Mouse (Mus musculus) naive thymus-derived CD4-positive, alpha-beta T cell, adult 2 months (primary cell): ENCODE data around the gene Txndc11.
A peak's percentile ranks its signal among the peaks of the same experiment; 100 is the strongest.

Experiments used
- DNase-seq: peaks from one replicate; pipeline ENCODE4 v3.0.0-alpha.2; 2011; ENCODE audit warnings: low read depth

Txndc11 gene

DNA sequence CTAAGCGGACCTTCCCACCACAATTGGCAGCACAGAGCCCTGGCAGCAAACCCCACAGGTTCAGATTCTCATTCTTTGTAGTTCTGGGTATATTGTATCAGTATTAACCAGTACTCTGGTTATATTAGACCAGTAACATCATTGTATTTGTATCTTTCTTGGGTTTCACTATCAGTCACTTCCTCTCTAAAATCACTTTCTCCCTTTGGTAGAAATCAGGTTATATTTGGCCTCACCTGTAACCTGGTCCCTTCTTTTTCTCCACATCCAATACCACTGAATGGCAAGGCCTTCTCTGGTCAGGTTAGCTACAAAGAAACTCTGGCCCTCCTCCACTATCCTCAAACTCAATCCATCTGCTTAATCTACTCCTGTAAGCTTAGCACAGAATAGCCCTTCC lies 29.5 kb downstream of the Txndc11 start:
- no peak for DNase-seq

DNA sequence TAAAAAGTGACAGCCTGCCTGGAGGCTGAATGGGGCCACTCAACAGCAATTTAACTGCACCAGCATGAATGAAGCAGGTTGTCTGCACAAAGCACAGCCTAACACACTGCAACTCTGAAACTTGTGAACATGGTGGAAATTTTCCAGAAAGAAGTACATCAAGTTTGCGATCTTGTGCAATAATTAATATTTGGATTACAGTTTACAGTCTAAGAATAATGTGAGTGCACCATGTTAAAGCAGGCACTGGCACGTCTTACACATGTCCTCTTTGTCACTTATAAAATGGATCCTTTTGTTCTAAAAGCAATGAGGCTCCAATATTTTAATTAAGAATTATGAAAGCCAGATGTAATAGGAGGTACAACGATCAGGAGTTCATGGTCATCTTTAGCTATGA lies 37.1 kb downstream of the Txndc11 start:
- no peak for DNase-seq

DNA sequence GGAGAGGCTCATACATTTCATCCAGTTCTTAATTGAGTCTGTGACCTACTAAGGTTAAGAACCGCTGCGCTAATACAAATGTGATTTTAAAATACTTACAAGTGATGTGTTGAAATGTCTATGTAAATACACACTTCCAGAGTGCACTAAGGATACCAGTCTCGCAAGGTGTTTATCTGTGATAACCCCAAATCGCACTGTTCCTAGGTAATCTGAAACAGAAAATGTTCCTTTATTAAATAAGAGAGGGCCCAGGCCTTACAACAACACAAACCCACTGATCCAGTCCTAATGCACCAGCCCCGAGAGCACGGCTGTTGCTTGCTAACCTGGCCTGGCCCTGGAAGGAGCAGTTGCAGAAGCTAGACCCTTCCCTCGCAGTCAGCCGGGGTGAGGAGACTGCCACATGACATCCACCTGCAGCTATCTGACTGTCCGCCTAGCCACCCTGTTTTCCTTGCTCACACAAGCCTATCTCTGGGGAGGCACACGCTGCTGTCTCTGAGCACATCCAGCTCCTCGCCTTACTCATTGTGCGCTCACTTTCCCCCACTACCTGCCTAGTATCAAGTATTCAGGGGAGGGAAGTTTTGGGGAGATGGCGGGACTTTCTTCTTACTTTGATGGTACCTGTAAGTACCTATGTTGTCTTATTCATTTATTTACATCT lies 40.6 kb downstream of the Txndc11 start:
- DNase-seq: no peak

DNA sequence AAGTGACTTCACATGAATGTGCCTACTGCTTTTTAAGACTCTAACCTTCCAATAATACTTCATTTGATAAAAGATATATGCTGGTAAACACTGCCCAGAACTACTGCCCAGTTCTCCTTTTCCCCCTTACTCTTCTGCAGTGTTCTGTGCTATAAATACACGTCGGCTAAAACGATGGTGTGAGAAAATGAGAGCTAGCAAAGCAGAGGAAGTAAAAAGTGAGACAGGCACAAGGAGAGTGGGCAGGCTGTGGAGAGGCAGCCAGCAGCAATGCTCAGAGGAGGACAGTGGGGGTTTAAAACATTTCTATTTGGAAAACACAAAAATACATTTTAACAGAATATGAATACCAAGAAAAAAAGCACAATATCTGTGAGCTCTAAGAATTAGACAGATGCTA lies 41.9 kb downstream of the Txndc11 start:
- DNase-seq: no peak

DNA sequence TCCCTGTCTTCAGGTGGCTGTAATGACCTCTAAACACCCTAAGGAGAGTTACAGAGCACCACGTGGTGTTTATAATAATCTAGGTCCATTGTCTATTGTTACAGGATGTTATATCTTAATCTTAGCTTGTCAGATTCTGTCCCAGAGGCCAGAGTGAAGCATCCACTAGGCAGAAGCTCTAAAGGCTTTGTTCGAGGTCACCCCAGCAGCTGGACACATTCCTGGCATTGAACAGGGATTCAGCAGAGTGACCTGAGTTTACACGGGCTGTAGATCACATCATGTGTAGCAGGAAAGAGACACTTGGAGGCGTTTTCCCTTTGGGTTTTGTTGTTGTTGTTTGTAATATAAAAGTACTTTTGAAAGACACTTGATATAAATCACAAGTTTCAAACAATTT lies 42.4 kb downstream of the Txndc11 start:
- DNase-seq: no peak

DNA sequence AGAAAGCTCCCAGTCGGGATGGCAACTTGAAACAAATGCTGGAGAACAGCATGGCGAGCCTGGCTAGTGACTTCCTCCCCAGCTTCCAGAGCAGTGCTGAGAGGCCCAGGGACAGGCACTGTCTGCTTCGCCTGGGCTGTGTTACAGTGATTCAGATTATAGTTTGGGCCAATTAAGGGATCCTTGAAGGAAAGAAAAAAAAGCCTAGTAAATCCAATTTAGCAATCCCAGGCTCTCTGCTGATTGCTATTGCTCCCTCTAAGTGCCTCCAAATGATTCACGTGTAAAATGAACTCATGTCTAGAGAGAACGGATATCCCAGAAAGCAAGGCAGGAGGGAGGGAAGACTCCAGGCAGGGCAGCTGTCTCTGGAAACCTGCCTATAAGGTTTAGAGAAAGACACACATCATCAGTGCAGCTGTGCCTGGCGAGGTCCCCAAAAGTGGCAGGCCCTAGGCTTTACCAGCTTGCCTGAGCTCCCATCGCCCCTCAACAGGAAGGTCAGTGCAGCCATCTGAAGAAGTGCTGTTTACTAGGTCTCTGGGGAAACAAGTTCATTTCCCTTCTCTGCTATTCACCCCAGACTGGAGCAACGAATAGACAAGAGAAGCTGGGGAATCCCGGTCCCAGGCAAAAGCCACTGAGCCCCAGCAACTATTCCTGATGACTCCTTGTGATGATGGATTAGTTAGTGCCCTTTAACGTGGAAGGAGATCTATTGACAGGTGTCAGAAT lies 43.4 kb downstream of the Txndc11 start:
- DNase-seq: no peak

DNA sequence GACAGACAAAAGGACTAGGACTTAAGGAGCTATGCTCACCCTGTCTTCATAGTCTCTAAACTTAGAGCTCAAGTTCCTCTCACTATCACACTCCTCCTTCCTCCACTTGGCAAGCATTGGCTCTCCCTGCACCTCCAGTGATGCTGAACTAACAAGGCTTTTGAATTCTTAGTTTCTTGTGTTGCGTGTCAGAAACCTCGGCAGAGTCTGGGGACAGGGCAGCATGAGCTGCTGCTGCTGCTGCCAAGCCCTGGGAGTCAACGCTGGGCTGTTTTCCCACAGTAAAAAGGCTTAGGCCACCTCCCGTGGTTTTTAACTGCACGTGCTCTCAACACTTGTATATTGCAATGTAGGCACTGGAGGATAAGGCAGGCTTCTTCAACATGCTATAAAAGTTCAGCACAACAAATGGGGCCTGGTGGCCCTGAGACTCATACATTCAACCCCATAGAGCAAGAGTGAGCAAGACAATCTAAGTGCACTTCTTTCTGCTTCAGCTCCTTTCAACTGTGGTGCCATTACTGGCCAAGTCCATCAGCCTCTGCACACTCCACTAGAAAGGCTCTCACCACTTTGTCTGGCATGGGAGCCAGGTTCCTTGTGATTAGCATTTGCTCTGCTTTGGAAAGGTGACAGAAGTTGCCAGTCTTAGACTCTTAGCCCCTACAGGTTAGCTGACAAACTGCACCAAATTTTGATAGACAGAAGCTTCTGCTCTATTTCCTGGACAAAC lies 47.4 kb downstream of the Txndc11 start:
- DNase-seq: no peak

DNA sequence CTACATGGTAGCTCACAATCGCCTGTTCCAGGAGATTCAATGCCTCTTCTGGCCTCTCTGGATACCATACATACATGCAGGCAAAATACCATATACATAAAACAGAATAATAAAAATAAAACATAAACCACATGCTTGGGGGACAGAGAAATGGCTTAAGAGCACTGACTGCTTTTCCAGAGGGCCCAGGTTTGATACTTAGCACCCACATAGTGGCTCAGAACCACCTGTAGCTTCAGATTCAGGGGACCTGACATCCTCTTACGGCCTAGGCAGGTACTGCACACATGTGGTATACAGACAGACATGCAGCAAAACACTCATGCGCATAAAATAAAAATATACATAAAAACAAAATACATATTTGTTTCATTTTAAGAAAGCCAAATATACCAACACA lies 48.2 kb downstream of the Txndc11 start:
- DNase-seq: no peak

DNA sequence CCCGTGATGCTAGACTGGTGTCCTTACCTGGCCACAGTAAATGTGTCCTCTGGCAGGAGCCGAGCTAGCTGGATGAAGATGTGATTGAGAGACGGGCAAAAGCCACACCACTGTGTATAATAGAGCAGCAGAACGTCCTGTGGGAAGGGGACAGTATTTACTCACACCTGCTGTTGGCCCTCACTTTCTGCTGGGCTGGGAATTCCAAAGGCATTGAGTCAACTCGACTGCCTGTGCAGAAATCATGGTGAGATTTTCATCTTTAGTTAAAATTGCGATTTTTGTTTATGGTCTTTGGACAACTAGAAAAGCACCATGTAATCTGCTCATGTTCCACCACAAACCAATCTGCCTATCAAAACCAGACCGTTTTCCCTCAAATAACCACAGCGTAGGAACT lies 50.3 kb downstream of the Txndc11 start:
- no peak for DNase-seq

DNA sequence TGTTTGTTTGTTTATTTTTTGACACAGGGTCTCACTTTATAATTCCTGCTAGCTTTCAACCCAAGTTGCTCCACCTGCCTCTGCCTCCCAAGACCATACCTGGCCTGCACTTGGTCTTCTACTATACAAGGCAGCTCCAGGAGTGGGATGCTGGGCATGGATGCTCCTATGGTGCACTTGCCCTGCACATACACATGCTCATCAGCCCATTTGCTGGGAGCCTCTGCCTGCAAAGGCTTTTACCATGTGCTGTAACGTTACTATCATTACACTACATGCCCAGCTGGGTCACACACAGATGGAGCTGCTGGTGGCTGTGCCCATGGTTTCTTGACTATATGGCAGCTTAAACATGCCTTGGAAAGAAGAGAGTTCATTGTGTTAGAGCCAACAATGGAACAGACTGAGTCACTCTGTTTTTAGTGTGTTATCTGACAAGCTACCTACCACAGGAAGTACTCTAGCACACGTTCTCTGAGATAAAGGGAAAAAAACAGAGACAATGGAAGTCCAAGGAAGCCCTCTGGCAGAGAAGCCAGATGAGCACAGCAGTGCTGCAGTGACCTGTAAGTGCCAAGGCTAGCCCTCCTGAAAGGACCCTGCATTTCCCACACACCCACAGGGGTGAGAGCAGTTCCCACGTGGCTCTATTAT lies 56.1 kb downstream of the Txndc11 start:
- DNase-seq: peak; percentile 45

DNA sequence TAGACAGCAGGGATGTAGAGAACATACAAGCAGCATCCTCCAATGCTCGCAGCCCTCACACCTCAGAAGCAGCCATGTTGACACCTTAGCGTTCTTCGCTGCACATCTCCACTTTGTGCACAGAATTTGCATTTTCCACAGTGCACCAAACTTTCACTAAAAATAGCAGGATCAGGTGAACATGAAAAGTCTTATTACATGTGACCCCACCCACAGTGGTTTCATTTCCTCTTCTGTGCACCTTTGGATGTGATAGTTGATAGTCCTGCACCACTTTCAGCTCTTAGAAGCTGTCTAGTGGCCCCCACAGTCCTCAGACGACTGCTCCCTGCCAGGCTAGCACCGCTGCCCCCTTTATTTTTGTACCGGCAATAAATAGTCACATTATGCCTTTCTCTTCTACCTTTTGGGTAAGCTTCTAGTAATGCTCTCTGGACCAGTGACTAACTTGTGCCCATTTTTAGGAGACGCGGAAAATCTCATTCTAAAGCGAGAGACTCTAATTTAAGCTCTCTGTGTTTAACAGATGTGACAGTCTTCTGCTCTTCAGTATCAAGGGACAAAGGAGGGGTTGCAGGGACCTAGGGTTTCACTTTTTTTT lies 56.7 kb downstream of the Txndc11 start:
- peak; percentile 61 for DNase-seq

DNA sequence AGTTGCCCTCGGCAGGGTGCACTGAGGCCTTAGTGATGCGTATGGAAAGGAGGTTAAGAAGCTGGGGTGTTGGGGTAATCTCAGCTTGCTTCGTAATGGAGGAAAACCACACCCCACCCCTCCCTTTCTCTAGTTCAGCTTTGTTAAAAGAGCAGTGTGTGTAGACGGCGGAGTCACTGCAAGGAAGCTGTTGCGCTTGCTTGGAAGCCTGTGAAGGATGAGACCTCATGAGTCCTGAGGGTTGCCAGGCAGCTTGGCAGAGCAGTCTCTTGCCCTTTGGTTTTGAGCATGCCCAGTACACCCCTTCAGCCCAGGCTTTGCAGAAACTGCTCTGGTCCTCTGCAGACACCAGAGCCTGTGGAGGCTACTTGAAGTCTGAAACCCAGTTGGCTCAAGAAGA lies 61.4 kb downstream of the Txndc11 start:
- DNase-seq: peak; percentile 69

DNA sequence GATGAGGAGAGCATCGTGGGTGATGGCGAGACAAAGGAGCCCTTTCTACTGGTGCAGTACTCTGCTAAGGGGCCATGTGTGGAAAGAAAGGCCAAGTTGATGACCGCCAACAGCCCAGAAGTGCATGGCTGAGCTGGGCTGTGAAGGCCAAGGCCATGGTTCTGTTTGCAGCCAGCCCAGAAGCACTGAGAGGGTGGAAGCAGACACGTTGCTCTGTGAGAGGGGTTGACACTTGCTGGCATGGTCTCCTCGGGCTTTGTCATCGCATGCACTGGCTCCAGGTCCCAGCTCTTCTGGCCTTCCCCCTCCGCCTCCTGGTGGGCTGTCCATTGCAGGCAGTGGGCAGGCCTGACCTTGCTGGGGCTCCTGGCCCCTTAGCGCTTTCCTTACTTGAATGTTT lies 62.0 kb downstream of the Txndc11 start:
- no peak for DNase-seq

DNA sequence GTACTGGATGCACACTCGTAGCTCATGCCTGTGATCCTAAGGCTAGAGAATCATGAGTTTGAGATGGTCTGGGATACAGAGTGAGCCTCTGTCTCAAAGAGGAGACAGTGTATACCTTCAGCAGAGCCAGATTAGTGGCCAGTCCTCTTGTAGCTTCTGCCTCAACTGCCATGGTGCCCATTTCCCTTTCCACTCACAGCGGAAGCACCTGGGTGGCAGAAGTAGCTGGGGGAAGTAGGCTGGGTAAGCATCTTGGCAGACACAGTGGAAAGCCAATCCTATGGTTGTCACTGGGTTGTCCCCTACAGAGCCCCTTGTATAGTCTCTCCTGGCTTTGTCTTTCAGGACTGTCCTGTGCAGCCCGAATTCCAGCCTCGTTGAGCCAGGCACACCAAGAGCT lies 62.6 kb downstream of the Txndc11 start:
- peak; percentile 44 for DNase-seq

DNA sequence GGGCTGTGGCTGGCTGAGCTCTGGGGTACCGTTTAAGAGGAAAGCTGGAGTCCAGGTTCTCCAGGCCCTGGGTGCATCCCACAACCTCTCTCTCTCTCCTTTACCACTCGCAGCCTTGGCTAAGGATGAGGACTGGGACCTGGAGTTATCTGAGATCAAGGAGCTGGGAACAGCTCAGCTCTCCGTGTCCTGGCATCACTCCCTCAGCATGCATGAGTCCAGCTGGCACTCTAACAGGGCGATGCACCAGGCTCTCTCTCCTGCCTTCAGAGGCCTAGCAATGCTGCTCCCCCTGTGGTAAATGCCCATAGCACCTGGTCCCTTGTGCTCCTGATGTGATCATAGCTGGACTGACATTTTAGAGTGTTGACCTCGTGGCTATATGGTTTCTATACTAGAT lies 63.3 kb downstream of the Txndc11 start:
- DNase-seq: no peak

DNA sequence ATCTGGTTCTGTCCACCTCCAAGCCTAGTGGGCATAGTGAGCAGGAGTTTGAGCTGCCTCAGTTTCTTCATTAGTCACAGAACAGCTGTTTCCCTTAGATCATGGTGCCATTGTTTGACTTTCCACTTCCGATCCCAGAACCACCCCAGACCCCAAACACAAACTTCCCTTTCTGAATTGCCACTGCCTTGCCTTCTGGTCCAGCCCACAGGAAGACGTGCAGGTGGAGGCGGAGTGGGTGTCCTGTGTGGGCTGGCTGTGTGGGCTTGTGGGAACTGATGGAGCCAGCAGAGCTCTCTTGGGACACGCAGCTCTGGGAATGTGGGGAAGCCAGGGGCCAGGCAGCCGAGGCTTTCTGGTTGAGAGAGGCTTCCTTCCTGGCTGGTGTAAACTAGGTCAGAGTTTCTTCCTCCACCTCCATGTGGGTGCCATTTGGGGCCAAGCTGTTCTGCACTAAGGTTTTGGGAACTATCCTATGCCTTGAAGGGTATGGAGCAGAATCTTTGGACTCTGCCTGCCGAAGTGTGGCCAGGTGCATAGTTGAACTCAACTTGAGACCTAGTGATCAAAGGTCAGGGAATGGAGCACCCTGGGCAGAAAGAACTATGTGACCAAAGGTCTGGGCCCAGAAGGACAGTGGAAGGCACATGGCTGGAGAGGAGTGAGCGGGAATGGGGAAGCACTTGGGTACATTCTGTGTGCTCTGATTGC lies 64.6 kb downstream of the Txndc11 start:
- no peak for DNase-seq

DNA sequence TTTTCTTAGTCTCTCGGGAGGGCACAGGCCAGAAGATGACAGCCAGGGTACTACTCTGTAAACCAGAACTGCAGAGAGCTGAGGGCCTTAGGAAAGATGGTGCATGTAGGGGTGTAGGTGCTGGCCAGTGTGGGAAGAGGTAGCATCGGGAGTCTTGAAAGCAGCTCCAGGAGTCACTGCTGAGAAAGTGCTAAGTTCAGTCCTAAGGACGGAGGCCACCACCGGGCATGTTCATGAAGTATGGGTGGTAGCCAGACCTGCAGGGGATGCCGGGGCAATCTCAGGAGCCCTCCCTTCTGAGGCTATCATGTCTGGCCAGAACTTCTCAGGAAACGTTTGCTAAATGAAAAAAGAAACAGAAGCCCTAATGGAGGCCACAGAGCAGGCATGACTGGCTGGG lies 65.2 kb downstream of the Txndc11 start:
- DNase-seq: no peak

DNA sequence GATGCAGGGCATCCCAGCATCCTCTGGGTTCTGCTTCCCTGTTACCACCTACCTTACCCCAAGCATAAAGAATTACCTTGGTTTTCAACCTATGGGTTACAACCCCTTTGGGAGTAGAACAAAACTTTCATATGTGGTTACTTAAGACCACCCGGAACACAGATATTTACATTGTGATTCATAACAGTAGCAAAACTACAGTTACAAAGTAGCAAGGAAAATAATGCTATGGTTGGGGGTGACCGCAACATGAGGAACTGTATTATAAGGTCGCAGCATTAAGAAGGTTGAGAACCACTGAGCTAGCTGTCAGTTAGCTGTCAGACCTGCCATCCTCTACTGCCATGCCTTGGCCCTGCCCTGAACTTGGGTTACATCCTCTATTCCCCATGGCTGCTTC lies 65.8 kb downstream of the Txndc11 start:
- DNase-seq: no peak

DNA sequence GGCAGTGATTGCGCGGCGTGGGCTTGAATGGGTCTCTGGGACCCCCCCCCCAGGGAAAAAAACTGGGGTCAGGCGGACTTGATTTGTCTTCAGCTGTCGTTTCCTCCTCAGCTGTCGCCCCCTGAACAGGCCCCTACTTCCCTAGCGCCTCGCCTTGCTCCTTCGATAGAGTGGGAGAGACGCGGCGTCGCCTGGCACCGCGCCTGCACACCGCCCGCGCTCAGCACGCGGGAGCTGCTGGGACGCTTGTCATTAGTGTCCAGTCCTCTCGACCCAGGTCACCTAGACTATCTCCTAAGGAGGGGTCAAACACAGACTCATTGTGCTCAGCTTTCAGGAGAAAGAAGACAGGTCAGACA lies 67.6 kb downstream of the Txndc11 start:
- DNase-seq: no peak

DNA sequence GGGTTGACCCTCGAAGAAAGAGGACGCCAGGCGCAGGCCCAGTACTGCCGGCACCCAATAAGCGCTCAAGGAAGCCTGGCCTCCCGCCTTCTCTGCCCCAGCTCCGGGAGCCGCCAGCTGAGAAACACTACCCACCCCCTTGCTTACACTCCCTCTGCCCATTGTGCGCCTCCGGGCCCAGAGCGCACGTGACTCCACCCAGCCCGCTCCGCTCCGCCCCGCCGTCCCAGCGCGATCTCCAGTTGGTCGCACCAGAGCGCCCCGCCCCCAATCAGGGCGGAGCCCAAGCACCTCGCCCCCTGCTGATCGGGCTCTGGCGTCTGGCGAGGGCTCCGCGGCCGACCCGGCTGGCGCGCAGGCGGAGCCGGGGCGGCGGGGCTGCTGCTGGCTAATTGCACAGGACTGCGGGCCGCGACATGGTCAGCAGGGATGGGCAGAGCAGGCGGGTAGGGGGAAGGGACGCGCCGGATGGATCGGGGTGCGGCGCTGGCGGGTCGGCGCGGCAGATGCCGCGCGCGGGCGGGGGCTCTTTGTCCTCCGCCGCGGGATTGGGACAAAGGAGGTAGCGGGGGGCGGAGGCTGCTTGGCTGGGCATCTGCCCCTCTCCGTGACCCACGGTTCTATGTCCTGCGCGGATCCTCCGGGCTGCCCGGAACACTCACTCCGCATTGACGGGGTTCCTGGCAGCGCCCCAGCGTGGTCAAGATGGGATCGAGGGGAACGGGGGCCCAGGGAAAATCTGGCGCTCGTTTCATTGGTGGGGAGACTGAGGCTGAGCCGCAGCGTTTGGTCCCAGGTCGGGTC lies 68.2 kb downstream of the Txndc11 start, which contains the start of gene Litaf:
TSS of gene Litaf (minus strand) at position 129 of the 804 bp plus-strand sequence.
- peak; percentile 99 for DNase-seq

DNA sequence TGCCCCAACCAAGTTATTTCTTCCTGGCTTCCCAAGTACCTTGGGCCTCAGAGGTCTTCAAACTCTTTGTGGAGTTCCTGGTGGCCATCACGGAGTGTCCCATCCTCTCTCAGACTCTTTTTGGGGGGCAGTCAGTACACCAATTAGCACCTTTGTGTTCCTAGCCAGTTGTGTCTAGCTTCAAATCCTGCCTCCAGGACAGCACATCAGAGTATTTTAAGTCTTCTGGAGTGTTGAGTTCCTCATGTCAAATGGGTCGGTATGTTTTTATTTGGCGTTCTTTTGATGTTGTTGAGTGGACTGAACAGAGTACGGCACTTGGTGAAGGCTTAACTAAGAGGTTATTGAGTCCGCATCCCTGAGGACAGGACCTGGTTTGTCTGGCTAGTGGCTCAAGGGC lies 69.0 kb downstream of the Txndc11 start:
- no peak for DNase-seq
